Mouse (Mus musculus): ENCODE measurements at regions not wholly inside any gene's neighbourhood (a gene's known extent, or its start where the extent isn't known, plus 50 kb on each side); places are given as distances from the start of the nearest gene placed in this dataset.

GRCm38 (mm10) chr15:63532337-63533055 lies 312.5 kb downstream of the Gsdmc2 start:
- no peak for DNase-seq (ENCODE audit: low read depth)

- DNase-seq (ENCODE audit: low read depth): no peak
These were observed 317.7 kb downstream of the Gsdmc2 start for GRCm38 (mm10) chr15:63527318-63527717.

GRCm38 (mm10) chr15:63526820-63527219 lies 318.2 kb downstream of the Gsdmc2 start:
- DNase-seq (ENCODE audit: low read depth): no peak

GRCm38 (mm10) chr15:63517301-63517700 lies 327.7 kb downstream of the Gsdmc2 start:
- DNase-seq (ENCODE audit: low read depth): peak; percentile 37

GRCm38 (mm10) chr15:63500453-63500852 lies 344.5 kb downstream of the Gsdmc2 start:
- DNase-seq (ENCODE audit: low read depth): no peak

GRCm38 (mm10) chr15:63498483-63498882 lies 346.5 kb downstream of the Gsdmc2 start:
- DNase-seq (ENCODE audit: low read depth): no peak

- DNase-seq (ENCODE audit: low read depth): no peak
These were observed 347.8 kb downstream of the Gsdmc2 start for GRCm38 (mm10) chr15:63497207-63497606.

- DNase-seq (ENCODE audit: low read depth): no peak
These were observed 360.1 kb downstream of the Gsdmc2 start for GRCm38 (mm10) chr15:63484910-63485309.

GRCm38 (mm10) chr15:63484217-63484887 lies 360.6 kb downstream of the Gsdmc2 start:
- no peak for DNase-seq (ENCODE audit: low read depth)

- no peak for DNase-seq (ENCODE audit: low read depth)
These were observed 365.6 kb downstream of the Gsdmc2 start for GRCm38 (mm10) chr15:63479270-63479805.

GRCm38 (mm10) chr15:63466916-63467315 lies 378.1 kb downstream of the Gsdmc2 start:
- DNase-seq (ENCODE audit: low read depth): no peak

GRCm38 (mm10) chr15:63452529-63452928 lies 392.4 kb downstream of the Gsdmc2 start:
- no peak for DNase-seq (ENCODE audit: low read depth)

GRCm38 (mm10) chr15:63446288-63446687 lies 398.7 kb downstream of the Gsdmc2 start:
- no peak for DNase-seq (ENCODE audit: low read depth)

GRCm38 (mm10) chr15:63445016-63445415 lies 400.0 kb downstream of the Gsdmc2 start:
- DNase-seq (ENCODE audit: low read depth): no peak

- no peak for DNase-seq (ENCODE audit: low read depth)
These were observed 402.7 kb downstream of the Gsdmc2 start for GRCm38 (mm10) chr15:63442146-63442780.

GRCm38 (mm10) chr15:63412649-63413048 lies 432.3 kb downstream of the Gsdmc2 start:
- no peak for DNase-seq (ENCODE audit: low read depth)

GRCm38 (mm10) chr15:63411771-63412118 lies 433.2 kb downstream of the Gsdmc2 start:
- DNase-seq (ENCODE audit: low read depth): no peak

GRCm38 (mm10) chr15:63410994-63411770 lies 433.8 kb downstream of the Gsdmc2 start:
- no peak for DNase-seq (ENCODE audit: low read depth)

GRCm38 (mm10) chr15:63400445-63400844 lies 444.5 kb downstream of the Gsdmc2 start:
- DNase-seq (ENCODE audit: low read depth): no peak

GRCm38 (mm10) chr15:63400011-63400410 lies 445.0 kb downstream of the Gsdmc2 start:
- no peak for DNase-seq (ENCODE audit: low read depth)

- DNase-seq (ENCODE audit: low read depth): no peak
These were observed 447.5 kb downstream of the Gsdmc2 start for GRCm38 (mm10) chr15:63397485-63397884.

GRCm38 (mm10) chr15:63377258-63377657 lies 467.7 kb downstream of the Gsdmc2 start:
- no peak for DNase-seq (ENCODE audit: low read depth)
